Mouse (Mus musculus): ENCODE measurements around the gene Atp8a1.

Gene Atp8a1

DNA sequence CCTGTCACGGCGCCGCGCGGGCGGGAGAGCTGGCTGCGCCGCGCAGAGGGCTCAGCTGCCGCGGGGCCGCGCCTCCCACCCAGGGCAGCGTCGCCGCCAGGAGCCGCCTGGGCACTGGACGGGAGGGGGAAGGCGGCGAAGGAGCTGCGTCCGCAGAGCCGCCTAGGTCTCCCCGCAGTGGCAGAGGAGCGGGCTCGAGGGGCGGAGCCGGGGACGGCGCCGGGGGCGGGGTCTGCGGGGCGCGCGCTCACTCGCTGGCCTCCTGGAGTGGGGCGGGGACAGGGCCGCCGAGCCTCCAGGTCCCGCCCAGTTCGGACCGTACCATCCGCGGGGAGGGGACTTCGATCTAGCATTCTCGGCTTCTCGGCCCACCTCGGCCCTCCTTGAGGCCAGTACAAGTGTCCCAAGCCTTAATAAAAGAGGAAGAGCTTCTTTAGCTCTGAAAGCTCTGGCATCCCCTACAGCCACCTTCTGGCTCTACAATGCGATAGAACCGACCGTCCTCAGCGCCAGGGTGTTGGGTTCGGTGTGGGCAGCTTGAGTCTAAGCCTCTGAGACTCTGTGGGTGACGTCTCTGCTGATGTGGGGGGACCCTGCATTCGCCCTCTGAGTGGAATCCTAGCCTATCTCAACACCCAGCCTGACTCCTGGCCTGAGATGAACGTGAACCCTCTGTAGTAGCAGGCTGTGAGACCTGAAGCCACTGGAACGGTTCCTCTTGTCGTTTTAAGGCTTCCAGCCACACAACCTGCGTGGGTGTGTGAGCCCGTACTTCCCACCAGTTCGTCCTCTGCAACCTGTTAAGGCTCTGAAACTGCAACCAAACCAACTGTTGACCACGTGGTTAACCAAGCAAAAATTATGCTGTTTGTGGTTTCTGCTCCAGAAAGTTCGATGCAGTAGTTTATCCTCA, at the start of gene Atp8a1:
TSS of gene Atp8a1 (minus strand) at position 182 of the 913 bp plus-strand sequence.
- in situ Hi-C loops (cut with MboI, MseI) = no loop called here

DNA sequence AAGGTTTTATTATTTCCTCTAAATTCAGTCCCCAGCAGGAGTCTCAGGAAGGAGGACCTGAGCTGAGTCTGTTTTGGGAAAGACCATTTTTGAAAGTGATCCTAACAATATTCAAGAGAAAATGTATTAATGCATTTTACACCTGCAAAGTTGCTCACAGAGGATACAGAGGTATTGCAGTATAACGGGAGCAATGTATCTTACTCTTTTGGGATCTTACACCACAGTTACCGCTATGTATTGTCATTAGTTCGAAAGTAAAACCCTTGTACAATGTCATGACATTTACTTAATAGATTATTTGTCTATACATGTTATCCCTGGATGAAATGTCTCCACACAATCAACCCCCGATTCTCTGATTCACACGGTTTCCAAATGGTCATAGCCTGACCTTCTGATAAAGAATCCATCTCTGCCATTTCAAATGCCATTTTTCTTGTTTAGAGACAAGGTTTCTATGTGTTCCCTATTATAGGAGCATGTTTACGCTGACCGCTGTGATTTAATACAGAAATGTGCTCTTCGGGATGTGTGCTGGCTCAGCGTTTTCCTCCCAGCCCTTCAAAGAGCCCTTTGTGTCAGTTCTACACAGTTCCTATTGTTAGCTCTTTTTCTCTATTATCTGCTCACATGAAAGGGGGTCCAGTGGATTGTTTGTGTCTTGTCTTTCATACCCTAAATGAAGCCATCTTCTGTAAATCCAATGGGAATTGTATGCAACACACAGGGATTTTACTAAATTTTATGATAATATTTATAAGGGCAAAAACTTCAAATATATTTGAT, 37.4 kb upstream of the Atp8a1 start:
- in situ Hi-C loops (cut with MboI, MseI) = loop anchor here (5.0 to 10.0 kb wide), 2 partner anchors 53 to 930 kb away; no protein-coding TSS in a partner anchor

DNA sequence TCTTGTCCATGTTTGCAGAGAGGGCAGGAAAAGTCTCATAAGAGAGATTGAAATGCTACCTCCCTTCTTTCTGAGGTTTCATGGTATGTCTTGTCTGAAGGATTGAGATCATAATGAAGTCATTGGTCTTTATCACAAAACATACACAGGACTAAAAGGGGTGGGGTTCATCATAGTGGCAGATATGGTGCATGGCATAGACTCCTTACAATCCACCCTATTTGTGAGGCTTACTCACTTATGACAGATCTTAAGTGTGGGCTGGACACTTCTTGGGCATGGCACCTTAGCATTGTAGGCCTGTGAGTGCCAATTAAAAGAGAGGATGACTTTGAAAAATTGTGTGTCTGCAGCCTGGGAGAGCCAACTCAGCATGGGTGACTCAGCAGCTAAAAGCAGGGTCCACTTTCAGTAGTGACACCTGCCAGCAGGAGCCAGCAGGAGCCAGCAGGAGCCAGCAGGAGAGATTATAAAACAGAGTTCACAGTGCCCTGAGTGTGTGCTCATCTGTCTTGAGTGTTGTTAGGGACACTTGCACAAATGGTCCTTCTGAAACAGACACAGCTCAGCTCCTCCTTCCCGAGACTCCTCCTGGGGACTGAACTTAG, 36.4 kb upstream of the Atp8a1 start:
- in situ Hi-C loops (cut with MboI, MseI) = loop anchor here in 1 of 2 experiments (5.0 to 10.0 kb wide), 2 partner anchors 54 to 931 kb away; no protein-coding TSS in a partner anchor

DNA sequence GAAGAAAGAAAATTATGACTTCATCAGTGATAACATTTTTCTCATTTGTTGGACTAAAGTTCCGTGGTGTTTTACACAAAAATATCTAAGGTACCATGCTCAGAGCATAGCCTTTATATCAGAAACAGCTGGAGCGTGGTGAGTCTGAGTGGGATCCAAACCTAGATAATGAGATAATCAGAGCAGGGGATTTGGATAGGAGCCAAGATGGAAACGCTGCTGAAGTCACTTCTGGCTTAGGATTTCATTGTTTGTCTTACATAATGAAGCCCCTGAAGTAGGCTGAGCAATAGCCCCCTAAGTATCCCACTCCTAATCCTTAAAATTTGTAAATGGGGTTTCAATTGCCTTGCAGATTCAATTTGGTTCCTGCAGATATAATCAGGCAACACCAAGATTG, 24.2 kb upstream of the Atp8a1 start:
- in situ Hi-C loops (cut with MboI, MseI) = no loop called here

DNA sequence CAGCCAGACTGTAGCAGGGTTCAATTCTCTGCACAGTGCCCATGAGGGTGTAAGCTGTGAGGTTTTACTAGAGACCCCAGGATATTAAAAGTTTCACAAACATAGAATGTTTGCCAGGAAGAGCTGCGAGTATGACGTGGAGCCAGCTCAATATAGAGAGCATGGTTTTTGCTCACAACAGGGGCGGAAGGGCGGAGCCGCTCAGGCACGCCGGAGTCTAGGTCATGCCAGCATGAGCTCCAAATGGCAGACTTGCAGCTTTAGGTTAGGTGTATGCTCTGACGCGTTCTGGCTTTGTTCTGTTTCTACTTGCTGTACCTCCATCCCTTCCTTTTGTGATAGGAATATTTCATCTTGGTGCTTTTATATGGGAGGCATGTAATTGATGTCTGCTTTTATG, 19.0 kb upstream of the Atp8a1 start:
- in situ Hi-C loops (cut with MboI, MseI) = no loop called here

DNA sequence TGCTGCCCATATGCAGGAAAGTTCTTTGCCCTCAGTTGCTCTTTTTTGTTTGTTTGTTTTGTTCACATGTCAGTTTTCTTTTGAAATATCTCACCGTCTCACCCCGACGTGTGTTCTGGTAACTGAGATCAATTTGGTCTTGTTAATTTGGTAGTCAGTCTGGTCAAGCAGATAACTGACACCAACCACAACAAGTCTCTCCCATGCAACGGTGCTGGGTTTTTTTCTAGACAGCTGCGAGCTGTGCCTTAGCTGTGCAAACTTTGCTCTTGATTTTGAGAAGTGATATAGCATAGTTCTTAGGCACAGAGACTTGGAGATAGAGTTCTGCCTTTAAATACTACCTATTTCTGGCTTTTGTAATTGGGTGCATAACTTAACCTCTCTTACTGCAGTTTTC, 18.4 kb upstream of the Atp8a1 start:
- in situ Hi-C loops (cut with MboI, MseI) = no loop called here

DNA sequence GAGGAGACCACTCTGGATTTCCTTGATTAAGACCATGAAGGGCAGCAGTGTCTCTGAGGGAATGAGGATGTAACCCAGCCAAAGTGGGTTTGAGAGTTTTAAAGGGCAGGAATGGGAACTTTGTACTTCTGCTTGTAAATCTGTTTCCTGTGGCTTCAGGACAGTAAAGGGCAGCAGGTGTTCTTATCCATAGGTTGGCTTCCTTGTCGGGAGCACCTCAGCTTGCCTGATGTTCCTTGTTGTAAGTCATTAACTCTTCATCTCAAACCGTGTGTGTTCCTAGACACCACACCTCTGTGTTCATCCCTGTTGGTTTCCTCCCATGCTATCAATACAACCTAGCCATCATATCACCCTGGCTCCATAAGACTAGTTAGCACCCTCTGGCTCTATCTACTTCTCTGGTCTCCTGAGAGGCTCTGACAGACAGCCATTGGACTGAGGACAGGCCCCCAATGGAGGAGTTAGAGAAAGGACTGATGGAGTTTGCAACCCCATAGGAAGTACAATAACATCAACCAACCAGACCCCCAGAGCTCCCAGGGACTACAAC, 17.4 kb upstream of the Atp8a1 start:
- in situ Hi-C loops (cut with MboI, MseI) = no loop called here

DNA sequence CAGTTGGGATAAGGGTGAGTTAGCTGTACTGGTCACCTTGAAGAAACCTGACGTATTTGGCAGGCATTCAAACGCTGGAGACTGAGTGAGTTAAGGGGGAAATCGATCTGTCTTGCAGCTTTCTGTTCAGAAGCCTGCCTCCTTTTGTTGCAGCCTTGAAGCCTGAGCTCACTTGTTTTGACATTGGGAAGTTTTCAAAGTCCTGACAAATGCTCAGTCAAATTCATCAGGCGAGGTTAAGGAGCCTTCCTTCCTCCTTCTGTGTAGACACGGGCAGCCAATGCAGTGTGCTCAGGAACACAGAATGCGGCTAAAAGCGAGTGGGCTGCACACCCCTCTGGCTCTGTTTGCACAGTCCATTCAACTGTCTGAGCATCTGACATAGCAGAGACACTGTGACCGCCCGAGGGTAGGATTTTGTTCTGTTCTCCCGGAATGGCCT, 16.7 kb upstream of the Atp8a1 start:
- in situ Hi-C loops (cut with MboI, MseI) = no loop called here

DNA sequence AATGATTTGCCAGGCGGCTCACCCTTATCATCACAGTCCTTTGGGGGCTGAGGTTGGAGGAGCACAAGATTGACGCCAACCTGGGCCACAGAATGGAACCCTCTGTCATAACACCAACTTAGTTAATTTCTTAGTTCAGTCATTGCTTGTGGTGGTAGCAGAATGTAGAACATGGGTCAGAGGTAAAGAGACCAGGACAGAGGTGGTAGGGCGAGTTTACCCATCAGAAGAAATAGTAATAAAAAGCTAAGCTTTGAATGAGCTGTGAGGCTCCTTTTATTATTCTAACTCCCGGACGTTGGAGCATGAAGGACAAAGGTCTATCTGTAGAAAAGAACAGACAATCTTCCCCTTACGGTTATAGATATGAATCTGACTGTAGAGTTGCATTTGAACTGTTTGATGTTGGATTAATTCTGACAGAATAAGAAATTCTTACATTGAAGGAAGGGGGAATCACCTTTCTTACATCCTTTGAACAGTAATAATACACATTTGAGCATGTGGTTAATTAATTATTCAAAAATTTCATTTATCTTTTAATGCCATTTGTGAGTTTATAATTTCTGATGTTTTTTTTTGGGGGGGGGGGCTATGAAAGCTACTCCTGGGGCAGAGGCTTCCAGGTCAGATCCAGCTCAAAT, 7.9 kb upstream of the Atp8a1 start:
- in situ Hi-C loops (cut with MboI, MseI) = no loop called here

DNA sequence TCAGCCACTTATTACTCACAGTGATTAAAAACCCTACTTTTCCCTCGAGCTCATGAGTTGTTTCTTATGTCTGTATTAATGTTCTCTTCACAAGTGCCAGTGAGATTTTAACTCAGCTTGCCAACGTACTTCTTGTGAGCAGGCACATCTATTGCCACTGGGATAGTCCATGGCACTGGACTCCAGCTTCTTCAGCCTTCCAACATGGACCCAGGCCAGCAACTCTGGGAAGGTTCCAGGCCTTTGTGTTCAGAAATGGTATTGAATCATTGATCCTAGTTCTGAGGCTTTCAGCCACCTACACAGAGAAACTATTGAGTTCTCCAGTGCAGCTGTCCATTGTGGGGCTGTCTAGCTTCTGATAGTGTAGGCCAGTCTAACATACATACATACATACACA, 5.6 kb upstream of the Atp8a1 start:
- in situ Hi-C loops (cut with MboI, MseI) = no loop called here

DNA sequence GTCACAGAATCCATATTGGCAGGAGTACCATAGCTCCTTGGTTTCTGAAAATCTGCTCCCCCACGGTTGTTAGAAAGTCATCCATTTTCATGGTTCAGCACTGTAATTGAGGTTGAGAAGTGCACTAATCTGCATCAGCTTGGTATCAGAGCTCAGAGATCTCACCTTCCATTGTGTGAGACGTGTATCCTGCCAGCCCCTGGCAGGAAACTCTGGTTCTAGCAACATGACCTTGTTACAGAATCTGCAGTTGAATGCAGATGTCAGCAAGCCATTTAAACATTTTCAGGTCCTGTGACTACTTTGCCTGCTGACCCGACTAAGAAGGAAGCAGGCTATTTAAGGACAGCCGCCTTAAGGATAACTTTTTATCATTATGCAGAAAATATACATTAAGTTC, 2.2 kb upstream of the Atp8a1 start:
- in situ Hi-C loops (cut with MboI, MseI) = no loop called here

DNA sequence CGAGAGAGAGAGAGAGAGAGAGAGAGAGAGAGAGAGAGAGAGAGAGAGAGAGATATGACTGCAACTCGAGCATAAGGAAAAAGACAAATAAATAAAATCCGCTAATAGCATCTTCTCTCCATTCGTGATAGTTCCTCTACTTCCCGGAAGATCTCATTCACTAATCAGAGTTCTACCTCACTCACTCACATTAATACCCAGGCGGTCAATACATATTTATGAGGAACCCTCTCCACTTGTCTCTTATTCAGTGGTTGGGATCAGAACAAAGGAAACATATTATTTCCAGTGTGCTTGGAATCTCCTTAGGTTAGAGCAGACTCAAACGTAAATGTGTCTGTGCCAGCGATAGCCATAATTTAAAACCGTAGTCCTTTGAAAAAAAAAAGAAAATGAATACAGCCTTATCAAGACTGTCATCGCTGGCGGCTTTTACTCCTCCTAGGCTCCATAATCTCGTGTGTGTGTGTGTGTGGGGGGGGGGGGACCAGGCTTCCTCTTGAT, 1.3 kb upstream of the Atp8a1 start:
- in situ Hi-C loops (cut with MboI, MseI) = no loop called here

DNA sequence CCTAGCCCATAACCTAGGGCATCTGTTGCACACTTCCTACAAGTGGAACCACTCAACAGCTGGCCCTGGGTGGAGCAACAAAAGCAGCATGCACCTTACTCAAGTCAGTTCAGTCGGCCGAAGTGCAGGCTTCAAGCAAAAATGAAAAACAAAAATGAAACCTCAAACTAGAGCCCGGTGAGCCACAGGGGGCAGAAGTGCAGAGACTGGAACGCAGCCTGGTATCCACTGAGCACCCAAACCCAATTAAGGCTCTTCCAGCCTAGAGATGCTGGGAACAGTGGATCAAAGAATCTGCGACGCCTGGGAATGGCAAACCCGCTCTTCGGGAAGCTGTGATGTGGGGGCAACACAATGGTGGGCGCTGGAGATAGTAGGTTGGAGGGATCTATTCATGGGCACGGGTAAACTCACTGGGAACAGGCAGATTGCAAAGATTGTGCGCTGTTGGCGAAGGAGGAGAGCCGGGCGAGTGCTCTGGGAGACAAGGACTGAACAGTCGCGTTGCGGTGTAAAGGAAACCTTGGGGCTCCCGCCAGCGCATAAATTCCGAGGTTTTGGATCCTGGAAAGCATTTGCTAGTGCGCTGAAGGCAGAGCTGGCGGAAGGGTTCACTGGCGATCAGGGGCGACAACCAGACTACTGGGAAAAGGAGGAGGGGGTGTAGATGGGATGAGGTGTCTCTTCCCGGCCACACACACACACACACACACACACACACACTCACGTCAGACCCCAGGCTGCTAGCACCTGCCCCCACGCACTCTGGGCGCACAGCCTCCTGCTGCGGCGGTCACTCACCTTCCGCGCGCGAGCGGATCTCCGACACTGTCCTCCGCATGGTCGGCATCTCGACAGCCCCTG, 641 bp downstream of the Atp8a1 start:
- in situ Hi-C loops (cut with MboI, MseI) = no loop called here

DNA sequence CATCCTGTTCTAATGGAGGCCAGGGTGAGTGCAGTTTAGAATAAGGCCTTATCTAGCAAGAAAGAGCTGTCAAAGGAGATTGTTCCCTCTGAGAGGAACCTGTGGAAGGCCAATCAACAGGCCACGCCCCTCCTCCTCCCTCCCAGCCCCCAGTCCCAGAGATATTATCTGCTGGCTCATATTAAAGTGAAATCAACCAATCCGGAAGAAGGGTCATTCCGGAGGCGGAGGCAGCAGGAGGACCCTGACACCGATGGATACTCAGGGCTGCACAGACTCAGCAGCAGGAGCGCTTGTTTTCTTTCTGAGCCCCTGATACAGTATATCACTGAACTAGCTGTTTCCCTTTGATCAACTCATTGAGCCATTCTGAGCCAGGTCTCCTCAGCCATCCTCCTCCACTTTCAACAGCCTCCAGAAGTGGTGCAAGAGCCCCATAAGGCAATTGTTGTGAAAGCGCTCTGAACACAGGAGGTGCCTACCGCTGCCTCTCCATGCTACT, 2.0 kb downstream of the Atp8a1 start:
- in situ Hi-C loops (cut with MboI, MseI) = no loop called here

DNA sequence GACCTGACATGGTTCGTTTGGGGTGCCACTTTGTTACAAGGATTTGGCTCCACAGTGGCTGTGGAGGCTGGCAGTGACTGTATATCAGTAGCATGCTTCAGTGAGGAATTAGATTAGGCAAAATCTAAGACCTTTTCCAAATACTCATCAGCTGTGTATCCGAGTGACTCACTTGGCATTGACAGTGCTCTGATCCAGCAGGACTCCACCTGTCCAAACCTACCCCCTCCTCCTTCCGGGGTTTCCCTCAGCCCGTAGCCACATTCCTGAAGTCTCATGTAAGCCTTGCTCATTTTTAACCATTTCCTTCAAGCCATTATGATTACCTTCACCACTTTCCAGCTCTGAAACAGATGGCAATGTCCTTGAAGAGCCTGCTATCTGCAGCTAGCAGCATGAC, 3.2 kb downstream of the Atp8a1 start:
- in situ Hi-C loops (cut with MboI, MseI) = no loop called here

DNA sequence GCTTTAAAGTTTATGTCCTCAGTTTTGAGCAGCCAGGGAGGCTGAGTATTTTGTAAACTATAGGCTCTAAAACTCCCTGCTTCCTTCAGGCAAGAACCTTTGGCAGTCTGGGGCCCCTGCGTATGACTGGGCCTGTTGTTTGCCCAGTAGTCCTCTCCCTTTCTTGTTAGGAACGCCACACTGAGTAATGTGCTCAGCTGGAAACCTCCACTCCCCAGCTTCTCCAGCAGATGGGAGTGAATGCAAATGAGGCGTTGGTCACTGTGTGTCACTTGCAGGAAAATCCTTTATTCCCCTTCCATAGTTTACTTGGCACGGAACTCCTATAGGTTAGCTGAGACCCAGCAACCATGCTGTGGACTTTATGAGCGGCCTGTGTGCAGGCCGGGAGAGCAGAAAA, 4.9 kb downstream of the Atp8a1 start:
- in situ Hi-C loops (cut with MboI, MseI) = no loop called here

DNA sequence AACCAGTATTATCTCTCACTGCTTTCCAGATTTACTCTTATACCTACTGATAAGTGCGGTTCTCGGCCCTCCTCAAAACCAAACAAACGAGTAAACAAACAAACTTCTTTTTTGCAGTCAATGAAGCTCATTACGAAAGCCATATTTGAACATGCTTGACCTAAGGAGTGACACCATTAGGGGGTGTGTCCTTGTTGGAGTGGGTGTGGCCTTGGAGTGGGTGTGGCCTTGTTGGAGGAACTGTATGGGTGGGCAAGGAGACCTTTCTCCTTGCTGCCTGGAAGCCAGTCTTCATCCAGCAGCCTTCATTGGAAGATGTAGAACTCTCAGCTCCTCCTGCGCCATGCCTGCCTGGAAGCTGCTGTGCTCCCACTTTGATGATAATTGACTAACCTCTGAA, 13.4 kb downstream of the Atp8a1 start:
- in situ Hi-C loops (cut with MboI, MseI) = no loop called here

DNA sequence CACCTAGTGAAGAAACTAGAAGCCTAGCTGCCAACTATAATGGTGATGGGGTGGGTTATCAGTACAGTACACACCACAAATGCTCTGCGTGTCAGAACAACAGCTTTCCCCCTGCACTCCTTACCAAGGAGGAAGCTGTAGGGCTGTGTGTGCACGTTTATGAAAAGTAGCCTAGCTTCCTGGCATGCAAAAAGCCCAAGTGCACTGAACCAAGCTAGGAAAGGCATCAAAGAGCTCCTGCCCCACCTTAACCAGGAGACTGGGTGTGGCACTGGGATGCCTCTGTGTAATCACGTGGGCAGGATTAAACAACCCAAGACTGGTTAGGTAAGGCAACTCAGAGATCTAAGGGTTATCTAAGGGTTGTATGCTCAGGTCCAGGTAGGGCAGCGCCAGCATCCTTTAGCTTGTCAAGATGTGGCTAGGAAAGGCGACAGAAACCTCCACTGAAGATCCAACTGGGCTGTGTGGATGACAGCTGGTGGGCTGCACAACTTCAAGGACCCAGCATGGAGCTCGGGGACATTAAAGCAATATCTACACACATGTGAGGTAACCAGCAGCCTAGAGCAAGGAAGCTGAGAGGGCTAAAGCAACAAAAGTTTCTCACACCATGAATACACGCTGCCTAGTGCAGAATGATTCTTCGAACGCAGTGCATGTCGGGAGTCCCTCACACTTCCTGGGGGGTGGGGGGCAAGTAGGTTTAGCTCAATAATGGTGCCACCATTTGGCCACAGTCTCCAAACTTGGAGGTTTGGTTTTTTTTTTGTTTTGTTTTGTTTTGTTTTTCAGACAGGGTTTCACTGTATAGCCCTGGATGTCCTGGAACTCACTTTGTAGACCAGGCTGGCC, 15.7 kb downstream of the Atp8a1 start:
- in situ Hi-C loops (cut with MboI, MseI) = no loop called here

DNA sequence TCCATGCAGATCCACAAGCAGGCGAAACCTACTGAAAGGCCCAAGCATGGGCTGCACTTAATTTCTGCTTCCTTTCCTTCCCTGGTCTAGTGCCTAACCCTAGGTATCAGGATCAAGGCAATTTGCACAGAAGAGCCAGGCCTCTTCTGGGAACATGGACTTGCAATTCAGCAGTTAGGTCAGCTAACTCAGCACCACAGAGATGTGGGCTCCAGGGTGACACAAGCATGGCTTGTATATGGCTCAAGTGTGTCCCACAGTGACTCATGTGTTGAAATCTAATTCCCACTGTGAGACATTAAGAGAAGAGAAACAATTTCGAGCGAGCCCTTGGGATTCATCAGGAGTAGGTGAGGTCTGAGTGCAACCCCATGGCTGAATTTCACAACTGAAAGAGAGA, 18.9 kb downstream of the Atp8a1 start:
- in situ Hi-C loops (cut with MboI, MseI) = no loop called here
